Mouse (Mus musculus) liver, adult 2 months (tissue): Measurements from ENCODE around the gene Lyve1. TPM values are rescaled to one million over a fixed set of nuclear protein-coding genes. Genes with fewer than 3 reads are reported as not detected.
"Not testable (repeated sequence)": the region's sequence is repeated elsewhere in the genome, so short reads cannot be mapped to it uniquely, and the experiment has no call there.

Source experiments
- DNase-seq: peaks from one replicate; pipeline ENCODE4 v3.0.0-alpha.2; 2011; ENCODE audit warnings: low read depth, low spot score; ENCODE audit errors: extremely low read depth
- H3K27ac ChIP-seq: fragments of 200-500 bp; replicated peaks from 2 replicates; pipeline ENCODE4 v1.5.1; 2012; ENCODE audit warnings: low read depth, mild to moderate bottlenecking, control low read depth, inconsistent platforms, low read length; ENCODE audit not compliant: insufficient read depth
- H3K27me3 ChIP-seq: fragments of 200-500 bp; 2 replicates; pipeline ENCODE4 v1.6.1; 2012; ENCODE audit warnings: mild to moderate bottlenecking, moderate library complexity, low read length, inconsistent platforms; ENCODE audit not compliant: control insufficient read depth, insufficient read depth
- H3K36me3 ChIP-seq: fragments of 200-500 bp; 2 replicates; pipeline ENCODE4 v1.6.1; 2012; ENCODE audit warnings: low read length, inconsistent platforms; ENCODE audit not compliant: control insufficient read depth, insufficient read depth
- H3K4me1 ChIP-seq: fragments of 200-500 bp; 2 replicates; pipeline ENCODE4 v1.6.1; 2011; ENCODE audit warnings: low read length; ENCODE audit not compliant: control insufficient read depth, insufficient read depth
- H3K4me3 ChIP-seq: fragments of 200-500 bp; 2 replicates; pipeline ENCODE4 v1.5.1; 2011; ENCODE audit warnings: low read depth, mild to moderate bottlenecking, control low read depth, low read length, moderate library complexity; ENCODE audit not compliant: insufficient read depth
- H3K79me2 ChIP-seq: fragments of 200-500 bp; 2 replicates; pipeline ENCODE4 v1.6.1; 2012; ENCODE audit warnings: inconsistent platforms, mild to moderate bottlenecking, low read length, moderate library complexity; ENCODE audit not compliant: control insufficient read depth, insufficient read depth
- H3K9ac ChIP-seq: fragments of 200-500 bp; 2 replicates; pipeline ENCODE4 v1.6.1; 2012; ENCODE audit warnings: low read depth, mild to moderate bottlenecking, control low read depth, inconsistent platforms, low read length
- CTCF ChIP-seq: fragments of 200-500 bp; IDR thresholded peaks from 2 replicates; pipeline ENCODE4 v1.5.1; 2011; ENCODE audit warnings: low read depth, low read length, control low read depth
- POLR2A ChIP-seq: fragments of 200-500 bp; IDR thresholded peaks from 2 replicates; pipeline ENCODE4 v1.6.1; 2011; ENCODE audit warnings: low read length, control low read depth; ENCODE audit not compliant: insufficient read depth; ENCODE audit errors: extremely low read depth
- WGBS: fragments of 180-500 bp; shearing (Covaris S2); methylation state at CpG from one replicate; pipeline ENCODE4 v1.1.7; 2018; 5-methylcytosine and 5-hydroxymethylcytosine counted together
- polyA plus RNA-seq: library from polyadenylated mRNA; depleted of rRNA; stranded (reverse); fragments of >200 nt; gene quantifications from 2 replicates; pipeline ENCODE4 v1.2.3, GENCODE M21; 2012; rRNA removed
- total RNA-seq: library from RNA; depleted of rRNA; stranded (reverse); fragments of >200 nt; gene quantifications from 2 replicates; pipeline ENCODE4 v1.2.3, GENCODE M21; 2014; rRNA removed

Gene Lyve1
- total RNA-seq (6.4 and 16.8 TPM in 2 replicates), polyA plus RNA-seq (4.5 and 7.8 TPM in 2 replicates)

- DNase-seq = no peak
- no peak for TF ChIP-seq CTCF
- TF ChIP-seq POLR2A = no peak
- peak within 1 kb of the TSS; percentile 39 for H3K4me3 ChIP-seq
- H3K4me1 ChIP-seq = peaks cover 2% of the 10 kb centered on the region
- H3K36me3 ChIP-seq = no peaks in the 10 kb centered on the region
- peak within 1 kb of the TSS; percentile 10; the same call in 1 of the 2 replicates for H3K9ac ChIP-seq
- no peaks in the 10 kb centered on the region for H3K79me2 ChIP-seq
- peak within 1 kb of the TSS; percentile 15; the same call in 1 of the 2 replicates for H3K27ac ChIP-seq
- H3K27me3 ChIP-seq = no peaks in the 10 kb centered on the region
- 77% methylated on average over 12 of the region's 12 CpGs for WGBS
Measured at GRCm38 (mm10) chr7:110862751-110863289, at the start of gene Lyve1. Lyve1 (minus strand) TSS chr7:110863239.

GRCm38 (mm10) chr7:110908209-110909144 is 45.4 kb upstream of the Lyve1 start:
- Histone ChIP-seq H3K79me2 (no peaks in the 10 kb centered on the region), H3K27me3 (no peaks in the 10 kb centered on the region), H3K9ac (no peak overlapping the region), H3K4me3 (no peak overlapping the region), H3K4me1 (no peaks in the 10 kb centered on the region), H3K27ac (no peak overlapping the region), H3K36me3 (no peaks in the 10 kb centered on the region)
- no peak for DNase-seq
- 86% methylated on average over 8 of the region's 8 CpGs for WGBS
- no peak for TF ChIP-seq POLR2A
- no peak for TF ChIP-seq CTCF

GRCm38 (mm10) chr7:110906566-110906965 is 43.5 kb upstream of the Lyve1 start:
- Histone ChIP-seq H3K79me2 (no peaks in the 10 kb centered on the region), H3K36me3 (no peaks in the 10 kb centered on the region), H3K4me3 (no peak overlapping the region), H3K27me3 (no peaks in the 10 kb centered on the region), H3K4me1 (no peaks in the 10 kb centered on the region), H3K27ac (no peak overlapping the region), H3K9ac (no peak overlapping the region)
- 59% methylated on average over 2 of the region's 2 CpGs for WGBS
- TF ChIP-seq CTCF (no peak), POLR2A (no peak)
- DNase-seq = peak; percentile 52

- Histone ChIP-seq H3K27ac (no peak overlapping the region), H3K4me1 (no peaks in the 10 kb centered on the region), H3K79me2 (no peaks in the 10 kb centered on the region), H3K36me3 (no peaks in the 10 kb centered on the region), H3K27me3 (no peaks in the 10 kb centered on the region), H3K9ac (no peak overlapping the region), H3K4me3 (no peak overlapping the region)
- TF ChIP-seq CTCF (no peak), POLR2A (no peak)
- 74% methylated on average over 7 of the region's 7 CpGs for WGBS
- DNase-seq = no peak
Measured at GRCm38 (mm10) chr7:110903226-110903625, 40.2 kb upstream of the Lyve1 start.

GRCm38 (mm10) chr7:110897202-110897601 is 34.2 kb upstream of the Lyve1 start:
- 87% methylated on average over 8 of the region's 8 CpGs for WGBS
- TF ChIP-seq CTCF (no peak), POLR2A (no peak)

GRCm38 (mm10) chr7:110896453-110896852 is 33.4 kb upstream of the Lyve1 start:
- Histone ChIP-seq H3K4me1 (peaks cover 11% of the 10 kb centered on the region), H3K27me3 (no peaks in the 10 kb centered on the region), H3K4me3 (no peak overlapping the region), H3K27ac (no peak overlapping the region), H3K9ac (no peak overlapping the region), H3K79me2 (no peaks in the 10 kb centered on the region), H3K36me3 (no peaks in the 10 kb centered on the region)
- no peak for DNase-seq
- WGBS = 98% methylated on average over 7 of the region's 7 CpGs
- TF ChIP-seq CTCF = no peak
- TF ChIP-seq POLR2A = no peak

More at GRCm38 (mm10) chr7:110897202-110897601, 34.2 kb upstream of the Lyve1 start:
- Histone ChIP-seq H3K4me3 (no peak overlapping the region), H3K36me3 (no peaks in the 10 kb centered on the region), H3K27ac (no peak overlapping the region), H3K79me2 (no peaks in the 10 kb centered on the region), H3K4me1 (peaks cover 11% of the 10 kb centered on the region), H3K9ac (no peak overlapping the region), H3K27me3 (no peaks in the 10 kb centered on the region)
- no peak for DNase-seq

GRCm38 (mm10) chr7:110895772-110896171 is 32.7 kb upstream of the Lyve1 start:
- H3K4me3 ChIP-seq, H3K79me2 ChIP-seq, DNase-seq, H3K27me3 ChIP-seq, H3K9ac ChIP-seq, H3K27ac ChIP-seq, H3K36me3 ChIP-seq: not testable (repeated sequence)
- peaks cover 14% of the 10 kb centered on the region for H3K4me1 ChIP-seq
- WGBS = 96% methylated on average over 10 of the region's 10 CpGs
